Mouse (Mus musculus) kidney, adult 2 months (tissue): ENCODE measurements around the gene Pwwp2a. TPM values are rescaled to one million over a fixed set of nuclear protein-coding genes. Genes with fewer than 3 reads are reported as not detected.

Source experiments
- DNase-seq: peaks from one replicate; pipeline ENCODE4 v3.0.0; 2021
- H3K27ac ChIP-seq: fragments of 200-500 bp; 2 replicates; pipeline ENCODE4 v1.5.1; 2012; ENCODE audit warnings: low read depth, low read length, control low read depth, inconsistent platforms; ENCODE audit not compliant: insufficient read depth
- H3K27me3 ChIP-seq: fragments of 200-500 bp; replicated peaks from 2 replicates; pipeline ENCODE4 v1.6.1; 2012; ENCODE audit warnings: mild to moderate bottlenecking, moderate library complexity, low read length, inconsistent platforms; ENCODE audit not compliant: control insufficient read depth, insufficient read depth
- H3K36me3 ChIP-seq: fragments of 200-500 bp; 2 replicates; pipeline ENCODE4 v1.6.1; 2012; ENCODE audit warnings: mild to moderate bottlenecking, moderate library complexity, low read length, inconsistent platforms; ENCODE audit not compliant: control insufficient read depth, insufficient read depth
- H3K4me1 ChIP-seq: fragments of 200-500 bp; 2 replicates; pipeline ENCODE4 v1.6.1; 2011; ENCODE audit warnings: low read length; ENCODE audit not compliant: control insufficient read depth, insufficient read depth
- H3K4me3 ChIP-seq: fragments of 200-500 bp; 2 replicates; pipeline ENCODE4 v1.5.1; 2011; ENCODE audit warnings: mild to moderate bottlenecking, low read depth, low read length, control low read depth; ENCODE audit not compliant: insufficient read depth
- CTCF ChIP-seq: fragments of 200-500 bp; conservative IDR thresholded peaks from 2 replicates; pipeline ENCODE4 v1.5.1; 2011; ENCODE audit warnings: low read depth, mild to moderate bottlenecking, control low read depth, low read length, moderate library complexity, mixed read lengths; ENCODE audit not compliant: insufficient read depth, insufficient read length
- POLR2A ChIP-seq: fragments of 200-500 bp; IDR thresholded peaks from one replicate; pipeline ENCODE4 v1.6.1; 2011; ENCODE audit warnings: low read depth, low read length, control low read depth
- WGBS: fragments of 180-500 bp; shearing (Covaris S2); methylation state at CpG from one replicate; pipeline ENCODE4 v1.1.7; 2018; 5-methylcytosine and 5-hydroxymethylcytosine counted together
- polyA plus RNA-seq: library from polyadenylated mRNA; depleted of rRNA; stranded (reverse); fragments of >200 nt; gene quantifications from 2 replicates; pipeline ENCODE4 v1.2.3, GENCODE M21; 2012; rRNA removed

Pwwp2a gene
- polyA plus RNA-seq, result 10.8 and 12.1 TPM in 2 replicates

- Histone ChIP-seq H3K4me3 (peak within 1 kb of the TSS; percentile 98), H3K36me3 (no peaks in the 10 kb centered on the region), H3K27me3 (no peaks in the 10 kb centered on the region), H3K27ac (peak within 1 kb of the TSS; percentile 63), H3K4me1 (peaks cover 5% of the 10 kb centered on the region; the same call in 1 of the 2 replicates)
- 1% methylated on average over 79 of the region's 87 CpGs for WGBS
- peak; percentile 99 for DNase-seq
- TF ChIP-seq CTCF (no peak), POLR2A (peak; percentile 38)
Observed at GRCm38 (mm10) chr11:43681472-43682414, at the start of gene Pwwp2a. Gene Pwwp2a (plus strand): TSS chr11:43681998.

GRCm38 (mm10) chr11:43632566-43632965, 49.2 kb upstream of the Pwwp2a start:
- DNase-seq, result peak; percentile 51
- Histone ChIP-seq H3K4me3 (no peak overlapping the region), H3K4me1 (peaks cover 22% of the 10 kb centered on the region), H3K27me3 (no peaks in the 10 kb centered on the region), H3K27ac (no peak overlapping the region), H3K36me3 (no peaks in the 10 kb centered on the region)
- WGBS, result 58% methylated on average over 4 of the region's 4 CpGs
- TF ChIP-seq CTCF, result no peak
- TF ChIP-seq POLR2A, result no peak

GRCm38 (mm10) chr11:43633165-43633564, 48.6 kb upstream of the Pwwp2a start:
- Histone ChIP-seq H3K27ac (no peak overlapping the region), H3K4me1 (peaks cover 24% of the 10 kb centered on the region), H3K4me3 (no peak overlapping the region), H3K36me3 (no peaks in the 10 kb centered on the region), H3K27me3 (no peaks in the 10 kb centered on the region)
- 82% methylated on average over 6 of the region's 6 CpGs for WGBS
- TF ChIP-seq CTCF, result no peak
- TF ChIP-seq POLR2A, result no peak
- no peak for DNase-seq

GRCm38 (mm10) chr11:43633658-43634401, 48.0 kb upstream of the Pwwp2a start:
- Histone ChIP-seq H3K36me3 (no peaks in the 10 kb centered on the region), H3K4me1 (peaks cover 25% of the 10 kb centered on the region), H3K27me3 (no peaks in the 10 kb centered on the region), H3K27ac (no peak overlapping the region), H3K4me3 (no peak overlapping the region)
- TF ChIP-seq CTCF, result no peak
- no peak for TF ChIP-seq POLR2A
- peak; percentile 90 for DNase-seq
- WGBS, result 19% methylated on average over 19 of the region's 19 CpGs

- H3K4me3 ChIP-seq, result no peak overlapping the region
- no peak for TF ChIP-seq CTCF
- TF ChIP-seq POLR2A, result no peak
- H3K27ac ChIP-seq, result no peak overlapping the region
- H3K36me3 ChIP-seq, result no peaks in the 10 kb centered on the region
- DNase-seq, result no peak
- H3K4me1 ChIP-seq, result peaks cover 20% of the 10 kb centered on the region
- no peaks in the 10 kb centered on the region for H3K27me3 ChIP-seq
- WGBS, result 62% methylated on average over 4 of the region's 4 CpGs
Observed at GRCm38 (mm10) chr11:43636761-43637160, 45.0 kb upstream of the Pwwp2a start.

- no peaks in the 10 kb centered on the region for H3K36me3 ChIP-seq
- H3K27me3 ChIP-seq, result no peaks in the 10 kb centered on the region
- TF ChIP-seq CTCF, result no peak; the same call in 1 of the 2 replicates
- TF ChIP-seq POLR2A, result no peak
- 64% methylated on average over 3 of the region's 3 CpGs for WGBS
- peak; percentile 81 for DNase-seq
- peaks cover 9% of the 10 kb centered on the region for H3K4me1 ChIP-seq
- no peak overlapping the region for H3K4me3 ChIP-seq
- H3K27ac ChIP-seq, result peak overlapping the region; percentile 44; the same call in 1 of the 2 replicates
Observed at GRCm38 (mm10) chr11:43638486-43638885, 43.3 kb upstream of the Pwwp2a start.

- TF ChIP-seq POLR2A (no peak), CTCF (no peak)
- H3K27me3 ChIP-seq, result no peaks in the 10 kb centered on the region
- H3K27ac ChIP-seq, result no peak overlapping the region
- peak; percentile 96 for DNase-seq
- WGBS, result 3% methylated on average over 2 of the region's 2 CpGs
- no peaks in the 10 kb centered on the region for H3K36me3 ChIP-seq
- no peak overlapping the region for H3K4me3 ChIP-seq
- H3K4me1 ChIP-seq, result peaks cover 3% of the 10 kb centered on the region; the same call in 1 of the 2 replicates
Observed at GRCm38 (mm10) chr11:43643180-43643591, 38.6 kb upstream of the Pwwp2a start.
